Mouse (Mus musculus): ENCODE measurements at regions not wholly inside any gene's neighbourhood (a gene's known extent, or its start where the extent isn't known, plus 50 kb on each side); places are given as distances from the start of the nearest gene placed in this dataset.

- DNase-seq (ENCODE audit: low spot score in 2 of 2) = no peak
Observed at GRCm38 (mm10) chr17:50438960-50439359, 70.2 kb upstream of the Plcl2 start.

GRCm38 (mm10) chr17:50439365-50439764 is 69.8 kb upstream of the Plcl2 start:
- no peak for DNase-seq (ENCODE audit: low spot score in 2 of 2)

GRCm38 (mm10) chr17:50442062-50442461 is 67.1 kb upstream of the Plcl2 start:
- DNase-seq (ENCODE audit: low spot score in 2 of 2) = no peak

- DNase-seq (ENCODE audit: low spot score in 2 of 2) = no peak
Observed at GRCm38 (mm10) chr17:50442905-50443304, 66.3 kb upstream of the Plcl2 start.

- no peak for DNase-seq (ENCODE audit: low spot score in 2 of 2)
Observed at GRCm38 (mm10) chr17:50443376-50444022, 65.7 kb upstream of the Plcl2 start.

GRCm38 (mm10) chr17:50444023-50444389 is 65.2 kb upstream of the Plcl2 start:
- DNase-seq (ENCODE audit: low spot score in 2 of 2) = no peak

GRCm38 (mm10) chr17:50448693-50449092 is 60.5 kb upstream of the Plcl2 start:
- no peak for DNase-seq (ENCODE audit: low spot score in 2 of 2)

- no peak for DNase-seq (ENCODE audit: low spot score in 2 of 2)
Observed at GRCm38 (mm10) chr17:50451606-50452005, 57.6 kb upstream of the Plcl2 start.

GRCm38 (mm10) chr17:50453524-50453923 is 55.7 kb upstream of the Plcl2 start:
- no peak for DNase-seq (ENCODE audit: low spot score in 2 of 2)

GRCm38 (mm10) chr17:50453956-50454355 is 55.2 kb upstream of the Plcl2 start:
- no peak for DNase-seq (ENCODE audit: low spot score in 2 of 2)

GRCm38 (mm10) chr17:50454917-50455316 is 54.3 kb upstream of the Plcl2 start:
- DNase-seq (ENCODE audit: low spot score in 2 of 2) = no peak

- DNase-seq (ENCODE audit: low spot score in 2 of 2) = no peak
Observed at GRCm38 (mm10) chr17:50455719-50456118, 53.5 kb upstream of the Plcl2 start.

GRCm38 (mm10) chr17:50457053-50457697 is 52.0 kb upstream of the Plcl2 start:
- no peak for DNase-seq (ENCODE audit: low spot score in 2 of 2)

- no peak for DNase-seq (ENCODE audit: low spot score in 2 of 2)
Observed at GRCm38 (mm10) chr17:50458232-50458631, 51.0 kb upstream of the Plcl2 start.
